Mouse (Mus musculus) v-Abl transformed pro-B cells (cell line): ENCODE measurements around the gene Vps4b.

ENCODE experiments used
- in situ Hi-C, 2 experiments: fragments of 400-800 bp; cut with MboI; formaldehyde crosslinking; loops; one replicate each; pipeline ENCODE4 v1.15.1; 2025; ENCODE audit not compliant: unreplicated experiment in 2 of 2

The Vps4b gene

GRCm38 (mm10) chr1:106758734-106759571 is 37.6 kb downstream of the Vps4b start:
- in situ Hi-C loops, result no loop called here

GRCm38 (mm10) chr1:106756633-106757032 is 39.9 kb downstream of the Vps4b start:
- in situ Hi-C loops, result no loop called here

GRCm38 (mm10) chr1:106752013-106752412 is 44.5 kb downstream of the Vps4b start:
- in situ Hi-C loops, result no loop called here

GRCm38 (mm10) chr1:106750656-106751055 is 45.9 kb downstream of the Vps4b start:
- in situ Hi-C loops, result no loop called here

GRCm38 (mm10) chr1:106748555-106749315 is 47.8 kb downstream of the Vps4b start:
- in situ Hi-C loops, result loop anchor here (10.0 to 25.0 kb wide), 3 partner anchors 66 to 861 kb away; no protein-coding TSS in a partner anchor

- in situ Hi-C loops, result loop anchor here (10.0 to 25.0 kb wide), 3 partner anchors 72 to 856 kb away; no protein-coding TSS in a partner anchor
Observed at GRCm38 (mm10) chr1:106742980-106743379, 53.5 kb downstream of the Vps4b start.

GRCm38 (mm10) chr1:106740735-106741134 is 55.8 kb downstream of the Vps4b start:
- in situ Hi-C loops, result loop anchor here (10.0 to 25.0 kb wide), 3 partner anchors 74 to 853 kb away; no protein-coding TSS in a partner anchor

- in situ Hi-C loops, result loop anchor here (5.0 to 25.0 kb wide), 4 partner anchors 75 to 853 kb away; no protein-coding TSS in a partner anchor
Observed at GRCm38 (mm10) chr1:106739810-106740209, 56.7 kb downstream of the Vps4b start.

GRCm38 (mm10) chr1:106738092-106738491 is 58.4 kb downstream of the Vps4b start:
- in situ Hi-C loops, result loop anchor here (5.0 to 25.0 kb wide), 3 partner anchors 311 to 851 kb away; no protein-coding TSS in a partner anchor

- in situ Hi-C loops, result loop anchor here (5.0 to 25.0 kb wide), 3 partner anchors 309 to 849 kb away; no protein-coding TSS in a partner anchor
Observed at GRCm38 (mm10) chr1:106736211-106736610, 60.3 kb downstream of the Vps4b start.

- in situ Hi-C loops, result loop anchor here (5.0 to 25.0 kb wide), 3 partner anchors 308 to 848 kb away; no protein-coding TSS in a partner anchor
Observed at GRCm38 (mm10) chr1:106735586-106735985, 60.9 kb downstream of the Vps4b start.

- in situ Hi-C loops, result loop anchor here (5.0 to 25.0 kb wide), 2 partner anchors 295 to 560 kb away; partner anchors contain the start of gene Phlpp1 (in 1 of the 2)
Observed at GRCm38 (mm10) chr1:106722061-106722460, 74.5 kb downstream of the Vps4b start.

- in situ Hi-C loops, result loop anchor here (10.0 to 25.0 kb wide), 2 partner anchors 203 to 555 kb away; partner anchors contain the start of gene Phlpp1 (in 1 of the 2)
Observed at GRCm38 (mm10) chr1:106717736-106718135, 78.8 kb downstream of the Vps4b start.

- in situ Hi-C loops, result loop anchor here (10.0 to 25.0 kb wide), 2 partner anchors 202 to 555 kb away; partner anchors contain the start of gene Phlpp1 (in 1 of the 2)
Observed at GRCm38 (mm10) chr1:106717071-106717601, 79.4 kb downstream of the Vps4b start.

- in situ Hi-C loops, result loop anchor here (10.0 to 25.0 kb wide), 2 partner anchors 201 to 554 kb away; partner anchors contain the start of gene Phlpp1 (in 1 of the 2)
Observed at GRCm38 (mm10) chr1:106716141-106716540, 80.4 kb downstream of the Vps4b start.

- in situ Hi-C loops, result loop anchor here (10.0 to 25.0 kb wide), 2 partner anchors 201 to 553 kb away; partner anchors contain the start of gene Phlpp1 (in 1 of the 2)
Observed at GRCm38 (mm10) chr1:106715111-106716083, 81.1 kb downstream of the Vps4b start.

- in situ Hi-C loops, result loop anchor here (5.0 to 25.0 kb wide), 5 partner anchors 92 to 552 kb away; partner anchors contain the start of gene Phlpp1 (in 1 of the 2)
Observed at GRCm38 (mm10) chr1:106714530-106714981, 82.0 kb downstream of the Vps4b start.
